Mouse (Mus musculus): Measurements from ENCODE around the gene Tnrc6c. TPM values are rescaled to one million over a fixed set of nuclear protein-coding genes. Genes with fewer than 3 reads are reported as not detected.

Gene Tnrc6c
- total and polyA plus RNA-seq, 2 experiments, result 5.7 to 6.3 TPM

GRCm38 (mm10) chr11:117755891-117756290 lies 101.8 kb downstream of the Tnrc6c start:
- DNase-seq (ENCODE audit: extremely low read depth, low read depth, low spot score), result no peak

GRCm38 (mm10) chr11:117759267-117759666 lies 105.2 kb downstream of the Tnrc6c start:
- Histone ChIP-seq H3K27ac (replicated peaks; ENCODE audit: insufficient read depth, low read depth, low read length) (no peak overlapping the region), H3K27me3 (ENCODE audit: control insufficient read depth, insufficient read depth, low read length) (no peaks in the 10 kb centered on the region), H3K79me2 (ENCODE audit: control insufficient read depth, insufficient read depth, low read length) (no peaks in the 10 kb centered on the region), H3K4me1 (ENCODE audit: control insufficient read depth, insufficient read depth, low read length) (no peaks in the 10 kb centered on the region), H3K4me3 (ENCODE audit: insufficient read depth, low read depth, low read length) (no peak overlapping the region), H3K36me3 (ENCODE audit: control insufficient read depth, insufficient read depth, low read length) (peaks cover 23% of the 10 kb centered on the region), H3K9ac (ENCODE audit: low read depth, low read length) (no peak overlapping the region)
- TF ChIP-seq POLR2A (IDR thresholded peaks at IDR 0.05; ENCODE audit: extremely low read depth, insufficient read depth, low read length), result no peak
- no peak for TF ChIP-seq CTCF (IDR thresholded peaks at IDR 0.05; ENCODE audit: low read depth, low read length)
- 85% methylated on average over 10 of the region's 10 CpGs for WGBS
- DNase-seq (ENCODE audit: extremely low read depth, low read depth, low spot score), result no peak

More at GRCm38 (mm10) chr11:117755891-117756290, 101.8 kb downstream of the Tnrc6c start:
- peaks cover 35% of the 10 kb centered on the region for H3K36me3 ChIP-seq (ENCODE audit: control insufficient read depth, insufficient read depth, low read length)
- H3K27me3 ChIP-seq (ENCODE audit: control insufficient read depth, insufficient read depth, low read length), result no peaks in the 10 kb centered on the region
- H3K79me2 ChIP-seq (ENCODE audit: control insufficient read depth, insufficient read depth, low read length), result no peaks in the 10 kb centered on the region
- no peak overlapping the region for H3K9ac ChIP-seq (ENCODE audit: low read depth, low read length)
- TF ChIP-seq CTCF (IDR thresholded peaks at IDR 0.05; ENCODE audit: low read depth, low read length), result no peak
- TF ChIP-seq POLR2A (IDR thresholded peaks at IDR 0.05; ENCODE audit: extremely low read depth, insufficient read depth, low read length), result no peak
- 91% methylated on average over 7 of the region's 7 CpGs for WGBS
- H3K27ac ChIP-seq (replicated peaks; ENCODE audit: insufficient read depth, low read depth, low read length), result no peak overlapping the region
- H3K4me1 ChIP-seq (ENCODE audit: control insufficient read depth, insufficient read depth, low read length), result no peaks in the 10 kb centered on the region
- no peak overlapping the region for H3K4me3 ChIP-seq (ENCODE audit: insufficient read depth, low read depth, low read length)

GRCm38 (mm10) chr11:117760374-117761119 lies 106.5 kb downstream of the Tnrc6c start:
- no peak for DNase-seq (ENCODE audit: extremely low read depth, low read depth, low spot score)
- H3K79me2 ChIP-seq (ENCODE audit: control insufficient read depth, insufficient read depth, low read length), result no peaks in the 10 kb centered on the region
- H3K4me3 ChIP-seq (ENCODE audit: insufficient read depth, low read depth, low read length), result no peak overlapping the region
- H3K36me3 ChIP-seq (ENCODE audit: control insufficient read depth, insufficient read depth, low read length), result peaks cover 15% of the 10 kb centered on the region
- no peak for TF ChIP-seq POLR2A (IDR thresholded peaks at IDR 0.05; ENCODE audit: extremely low read depth, insufficient read depth, low read length)
- no peak for TF ChIP-seq CTCF (IDR thresholded peaks at IDR 0.05; ENCODE audit: low read depth, low read length)
- no peaks in the 10 kb centered on the region for H3K27me3 ChIP-seq (ENCODE audit: control insufficient read depth, insufficient read depth, low read length)
- no peak overlapping the region for H3K27ac ChIP-seq (replicated peaks; ENCODE audit: insufficient read depth, low read depth, low read length)
- WGBS, result 94% methylated on average over 26 of the region's 26 CpGs
- H3K4me1 ChIP-seq (ENCODE audit: control insufficient read depth, insufficient read depth, low read length), result no peaks in the 10 kb centered on the region
- H3K9ac ChIP-seq (ENCODE audit: low read depth, low read length), result no peak overlapping the region

- H3K36me3 ChIP-seq (ENCODE audit: control insufficient read depth, insufficient read depth, low read length), result peaks cover 12% of the 10 kb centered on the region; the same call in 1 of the 2 replicates
Observed at GRCm38 (mm10) chr11:117761801-117762200, 107.7 kb downstream of the Tnrc6c start.

GRCm38 (mm10) chr11:117762246-117762645 lies 108.2 kb downstream of the Tnrc6c start:
- Histone ChIP-seq H3K4me3 (ENCODE audit: insufficient read depth, low read depth, low read length) (no peak overlapping the region), H3K4me1 (ENCODE audit: control insufficient read depth, insufficient read depth, low read length) (no peaks in the 10 kb centered on the region), H3K27ac (replicated peaks; ENCODE audit: insufficient read depth, low read depth, low read length) (no peak overlapping the region), H3K79me2 (ENCODE audit: control insufficient read depth, insufficient read depth, low read length) (no peaks in the 10 kb centered on the region), H3K9ac (ENCODE audit: low read depth, low read length) (no peak overlapping the region), H3K36me3 (ENCODE audit: control insufficient read depth, insufficient read depth, low read length) (peaks cover 9% of the 10 kb centered on the region; the same call in 1 of the 2 replicates), H3K27me3 (ENCODE audit: control insufficient read depth, insufficient read depth, low read length) (no peaks in the 10 kb centered on the region)
- TF ChIP-seq CTCF (IDR thresholded peaks at IDR 0.05; ENCODE audit: low read depth, low read length) (no peak), POLR2A (IDR thresholded peaks at IDR 0.05; ENCODE audit: extremely low read depth, insufficient read depth, low read length) (no peak)
- 90% methylated on average over 12 of the region's 12 CpGs for WGBS
- no peak for DNase-seq (ENCODE audit: extremely low read depth, low read depth, low spot score)

More at GRCm38 (mm10) chr11:117761801-117762200, 107.7 kb downstream of the Tnrc6c start:
- H3K4me3 ChIP-seq (ENCODE audit: insufficient read depth, low read depth, low read length), result no peak overlapping the region
- no peak overlapping the region for H3K27ac ChIP-seq (replicated peaks; ENCODE audit: insufficient read depth, low read depth, low read length)
- H3K4me1 ChIP-seq (ENCODE audit: control insufficient read depth, insufficient read depth, low read length), result no peaks in the 10 kb centered on the region
- DNase-seq (ENCODE audit: extremely low read depth, low read depth, low spot score), result no peak
- H3K27me3 ChIP-seq (ENCODE audit: control insufficient read depth, insufficient read depth, low read length), result no peaks in the 10 kb centered on the region
- no peaks in the 10 kb centered on the region for H3K79me2 ChIP-seq (ENCODE audit: control insufficient read depth, insufficient read depth, low read length)
- no peak for TF ChIP-seq CTCF (IDR thresholded peaks at IDR 0.05; ENCODE audit: low read depth, low read length)
- no peak for TF ChIP-seq POLR2A (IDR thresholded peaks at IDR 0.05; ENCODE audit: extremely low read depth, insufficient read depth, low read length)
- WGBS, result 83% methylated on average over 13 of the region's 13 CpGs
- H3K9ac ChIP-seq (ENCODE audit: low read depth, low read length), result no peak overlapping the region

- TF ChIP-seq CTCF (IDR thresholded peaks at IDR 0.05; ENCODE audit: low read depth, low read length) (no peak), POLR2A (IDR thresholded peaks at IDR 0.05; ENCODE audit: extremely low read depth, insufficient read depth, low read length) (no peak)
- Histone ChIP-seq H3K9ac (ENCODE audit: low read depth, low read length) (no peak overlapping the region), H3K4me1 (ENCODE audit: control insufficient read depth, insufficient read depth, low read length) (no peaks in the 10 kb centered on the region), H3K4me3 (ENCODE audit: insufficient read depth, low read depth, low read length) (no peak overlapping the region), H3K27ac (replicated peaks; ENCODE audit: insufficient read depth, low read depth, low read length) (no peak overlapping the region), H3K36me3 (ENCODE audit: control insufficient read depth, insufficient read depth, low read length) (peaks cover 5% of the 10 kb centered on the region; the same call in 1 of the 2 replicates), H3K79me2 (ENCODE audit: control insufficient read depth, insufficient read depth, low read length) (no peaks in the 10 kb centered on the region), H3K27me3 (ENCODE audit: control insufficient read depth, insufficient read depth, low read length) (no peaks in the 10 kb centered on the region)
- no peak for DNase-seq (ENCODE audit: extremely low read depth, low read depth, low spot score)
- WGBS, result 90% methylated on average over 9 of the region's 9 CpGs
Observed at GRCm38 (mm10) chr11:117764319-117764718, 110.2 kb downstream of the Tnrc6c start.
